Mouse (Mus musculus) heart, embryonic 10.5 days (tissue): ENCODE data around the gene Ube2h. TPM values are rescaled to one million over a fixed set of nuclear protein-coding genes. Genes with fewer than 3 reads are reported as not detected.
A peak's percentile ranks its signal among the peaks of the same experiment; 100 is the strongest.

Experiments used
- DNase-seq: peaks from one replicate; pipeline ENCODE4 v3.0.0-alpha.2; 2017; ENCODE audit warnings: low spot score
- H3K27ac ChIP-seq: fragments of 300-500 bp; sonication (generic); 2 replicates; pipeline ENCODE4 v1.5.1; 2016; ENCODE audit warnings: mild to moderate bottlenecking
- H3K27me3 ChIP-seq: fragments of 300-500 bp; sonication (generic); 2 replicates; pipeline ENCODE4 v1.6.1; 2016; ENCODE audit warnings: mild to moderate bottlenecking; ENCODE audit not compliant: poor library complexity, insufficient read depth, severe bottlenecking
- H3K36me3 ChIP-seq: fragments of 300-500 bp; sonication (generic); 2 replicates; pipeline ENCODE4 v1.6.1; 2016; ENCODE audit warnings: mild to moderate bottlenecking, moderate library complexity
- H3K4me1 ChIP-seq: fragments of 300-500 bp; sonication (generic); 2 replicates; pipeline ENCODE4 v1.6.1; 2016; ENCODE audit warnings: mild to moderate bottlenecking
- H3K4me3 ChIP-seq: fragments of 300-500 bp; sonication (generic); 2 replicates; pipeline ENCODE4 v1.5.1; 2016; ENCODE audit warnings: mild to moderate bottlenecking, moderate library complexity
- H3K9me3 ChIP-seq: fragments of 300-500 bp; sonication (generic); 2 replicates; pipeline ENCODE4 v1.6.1; 2016; ENCODE audit warnings: mild to moderate bottlenecking, moderate library complexity
- WGBS: fragments of 180-500 bp; shearing (Covaris S2); methylation state at CpG from one replicate; pipeline ENCODE4 v1.1.7; 2016; 5-methylcytosine and 5-hydroxymethylcytosine counted together
- polyA plus RNA-seq: library from polyadenylated mRNA; unstranded; fragments of >200 nt; fragmentation: Nextera tagmentation; extraction: Ambion mirVana; gene quantifications from 2 replicates; pipeline ENCODE4 v1.2.1, GENCODE M21; 2016

The Ube2h gene
- polyA plus RNA-seq, 1 experiment from 2014 or later: 51.7 TPM

GRCm38 (mm10) chr6:30231758-30232293 is 72.5 kb downstream of the Ube2h start:
- 77% methylated on average over 4 of the region's 4 CpGs for WGBS
- Histone ChIP-seq H3K4me1 (peaks cover 11% of the 10 kb centered on the region), H3K36me3 (peaks cover 32% of the 10 kb centered on the region), H3K27ac (no peak overlapping the region), H3K27me3 (no peaks in the 10 kb centered on the region), H3K9me3 (no peaks in the 10 kb centered on the region), H3K4me3 (no peak overlapping the region)
- DNase-seq: no peak

GRCm38 (mm10) chr6:30230246-30230645 is 74.1 kb downstream of the Ube2h start:
- no peaks in the 10 kb centered on the region for H3K27me3 ChIP-seq
- peak; percentile 82 for DNase-seq
- H3K4me1 ChIP-seq: peaks cover 11% of the 10 kb centered on the region
- WGBS: 49% methylated on average over 7 of the region's 7 CpGs
- H3K27ac ChIP-seq: peak overlapping the region; percentile 24; the same call in 1 of the 2 replicates
- H3K36me3 ChIP-seq: peaks cover 36% of the 10 kb centered on the region
- no peaks in the 10 kb centered on the region for H3K9me3 ChIP-seq
- no peak overlapping the region for H3K4me3 ChIP-seq

DNA sequence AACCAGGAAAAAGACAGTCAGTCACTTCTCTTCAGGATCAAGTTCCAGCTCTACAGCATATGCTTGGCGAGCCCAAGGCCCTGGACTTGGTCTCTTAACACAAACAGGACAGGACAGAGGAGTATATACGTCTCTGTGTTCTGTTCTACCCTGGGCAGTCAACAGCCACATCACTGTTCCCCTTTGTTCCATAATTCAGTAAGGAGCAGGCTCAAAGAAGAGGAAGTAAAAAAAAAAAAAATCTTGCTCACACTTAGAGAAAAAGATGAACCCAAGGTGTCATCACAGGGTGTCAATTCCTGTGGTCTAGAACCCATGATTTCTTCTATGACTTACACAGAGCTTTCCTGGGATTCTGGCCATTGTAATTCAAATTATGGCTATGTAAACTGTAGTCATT is 75.4 kb downstream of the Ube2h start:
- Histone ChIP-seq H3K27ac (no peak overlapping the region), H3K36me3 (peaks cover 39% of the 10 kb centered on the region)
- 82% methylated on average over 2 of the region's 2 CpGs for WGBS

DNA sequence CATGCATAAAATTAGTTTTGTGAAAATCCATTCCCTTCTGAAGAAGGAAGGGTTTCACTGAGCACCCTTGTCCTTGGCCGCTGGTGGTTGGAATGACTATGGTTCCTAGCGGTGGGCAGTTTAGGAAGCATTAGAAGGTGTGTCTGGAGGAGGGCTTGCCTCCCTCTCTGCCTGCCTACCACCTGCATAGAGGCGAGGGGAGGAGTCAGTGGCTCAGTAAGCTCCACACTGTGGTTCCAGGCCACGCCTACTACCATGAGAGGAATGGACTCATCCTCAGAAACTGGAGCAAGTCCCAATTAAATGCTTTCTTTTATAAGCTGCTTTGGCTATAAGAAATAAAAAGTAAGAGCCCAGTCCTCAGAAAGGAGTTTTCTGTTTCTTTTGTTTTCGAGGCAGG is 76.0 kb downstream of the Ube2h start:
- Histone ChIP-seq H3K27ac (no peak overlapping the region), H3K4me1 (peaks cover 11% of the 10 kb centered on the region), H3K9me3 (no peaks in the 10 kb centered on the region), H3K4me3 (no peak overlapping the region), H3K27me3 (no peaks in the 10 kb centered on the region), H3K36me3 (peaks cover 34% of the 10 kb centered on the region)
- DNase-seq: no peak
- WGBS: 76% methylated on average over 5 of the region's 5 CpGs

More for the DNA sequence above, 75.4 kb downstream of the Ube2h start:
- no peak for DNase-seq
- Histone ChIP-seq H3K9me3 (no peaks in the 10 kb centered on the region), H3K4me3 (no peak overlapping the region), H3K27me3 (no peaks in the 10 kb centered on the region), H3K4me1 (peaks cover 11% of the 10 kb centered on the region)

- H3K27me3 ChIP-seq: no peaks in the 10 kb centered on the region
- H3K27ac ChIP-seq: no peak overlapping the region
- WGBS: 87% methylated on average over 7 of the region's 7 CpGs
- DNase-seq: no peak
- no peak overlapping the region for H3K4me3 ChIP-seq
- H3K4me1 ChIP-seq: peaks cover 11% of the 10 kb centered on the region
- peaks cover 28% of the 10 kb centered on the region for H3K36me3 ChIP-seq
- H3K9me3 ChIP-seq: no peaks in the 10 kb centered on the region
Observed at GRCm38 (mm10) chr6:30226971-30227700, 77.2 kb downstream of the Ube2h start.

DNA sequence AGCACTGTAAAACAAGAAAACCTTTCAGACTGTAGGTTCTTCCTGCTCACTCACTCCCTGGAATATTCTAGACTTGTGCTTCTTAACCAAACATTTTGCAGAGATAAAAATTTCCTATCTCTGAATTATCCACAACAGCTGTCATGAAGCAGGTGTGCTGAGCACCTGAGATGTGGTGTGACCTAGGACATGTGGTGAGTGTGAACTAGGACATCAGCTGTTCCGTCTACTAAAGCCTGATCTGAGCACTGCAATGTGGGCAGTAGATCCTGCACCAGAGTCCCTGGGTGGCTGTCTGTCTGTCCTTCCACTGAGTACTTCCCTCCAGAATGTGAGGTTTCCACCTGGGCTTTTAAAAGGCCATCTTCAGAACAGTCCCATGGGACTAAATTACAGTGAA is 79.6 kb downstream of the Ube2h start:
- Histone ChIP-seq H3K27ac (no peak overlapping the region), H3K9me3 (no peaks in the 10 kb centered on the region), H3K36me3 (peaks cover 42% of the 10 kb centered on the region), H3K27me3 (no peaks in the 10 kb centered on the region), H3K4me1 (peaks cover 3% of the 10 kb centered on the region; the same call in 1 of the 2 replicates), H3K4me3 (no peak overlapping the region)
- DNase-seq: no peak
- WGBS: 81% methylated on average over 1 of the region's 1 CpGs

- no peaks in the 10 kb centered on the region for H3K4me1 ChIP-seq
- H3K36me3 ChIP-seq: peaks cover 64% of the 10 kb centered on the region
- no peak overlapping the region for H3K27ac ChIP-seq
- 86% methylated on average over 1 of the region's 1 CpGs for WGBS
- no peaks in the 10 kb centered on the region for H3K27me3 ChIP-seq
- no peak for DNase-seq
- no peaks in the 10 kb centered on the region for H3K9me3 ChIP-seq
- H3K4me3 ChIP-seq: no peak overlapping the region
Observed at GRCm38 (mm10) chr6:30222321-30222720, 82.0 kb downstream of the Ube2h start.

DNA sequence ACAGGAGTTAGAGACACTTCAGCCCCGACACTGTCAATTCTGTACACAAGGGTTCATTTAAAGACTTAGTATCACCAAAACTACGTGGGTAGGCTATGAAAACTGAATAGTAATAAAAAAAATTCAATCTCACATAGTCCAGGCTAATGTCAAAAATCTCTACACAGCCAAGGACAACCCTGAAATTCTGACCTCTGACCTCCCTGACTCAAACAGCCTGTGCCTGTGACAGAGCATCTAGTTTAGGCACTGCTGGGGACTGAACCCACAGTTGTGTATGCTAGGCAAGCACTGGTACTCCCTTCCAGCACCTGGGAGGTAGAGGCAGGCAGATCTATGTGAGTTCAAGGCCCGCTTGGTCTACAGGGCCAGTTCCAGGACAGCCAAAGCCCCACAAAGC is 86.8 kb downstream of the Ube2h start:
- WGBS: 90% methylated on average over 3 of the region's 3 CpGs
- no peaks in the 10 kb centered on the region for H3K9me3 ChIP-seq
- peaks cover 54% of the 10 kb centered on the region for H3K36me3 ChIP-seq
- DNase-seq: no peak
- H3K27ac ChIP-seq: no peak overlapping the region
- H3K4me3 ChIP-seq: no peak overlapping the region
- H3K27me3 ChIP-seq: no peaks in the 10 kb centered on the region
- no peaks in the 10 kb centered on the region for H3K4me1 ChIP-seq

DNA sequence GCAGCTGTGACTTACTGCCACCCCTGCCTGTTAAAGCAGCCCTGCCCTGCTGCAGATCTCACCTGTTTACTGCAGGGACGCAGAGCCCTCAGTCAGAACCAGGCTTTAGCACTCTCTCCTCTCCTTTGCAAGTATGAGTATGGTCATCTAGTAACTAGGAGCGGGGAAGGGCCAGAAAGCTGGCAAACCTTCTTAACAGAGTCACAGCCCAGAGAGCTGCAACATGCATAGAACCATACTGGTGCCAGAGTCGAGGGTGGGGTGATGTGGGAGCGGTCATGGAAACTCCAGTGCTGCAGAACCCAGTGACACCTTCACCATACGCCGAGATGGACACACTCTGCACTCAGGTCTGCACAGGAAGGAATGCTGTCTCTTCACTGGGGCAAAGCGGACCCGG is 91.9 kb downstream of the Ube2h start:
- H3K36me3 ChIP-seq: peaks cover 17% of the 10 kb centered on the region
- H3K4me3 ChIP-seq: no peak overlapping the region
- 92% methylated on average over 8 of the region's 8 CpGs for WGBS
- no peak for DNase-seq
- no peaks in the 10 kb centered on the region for H3K9me3 ChIP-seq
- H3K4me1 ChIP-seq: no peaks in the 10 kb centered on the region
- no peaks in the 10 kb centered on the region for H3K27me3 ChIP-seq
- 0 out of 2 replicates have a peak overlapping the region, but pooled peaks have one; percentile 10 for H3K27ac ChIP-seq

DNA sequence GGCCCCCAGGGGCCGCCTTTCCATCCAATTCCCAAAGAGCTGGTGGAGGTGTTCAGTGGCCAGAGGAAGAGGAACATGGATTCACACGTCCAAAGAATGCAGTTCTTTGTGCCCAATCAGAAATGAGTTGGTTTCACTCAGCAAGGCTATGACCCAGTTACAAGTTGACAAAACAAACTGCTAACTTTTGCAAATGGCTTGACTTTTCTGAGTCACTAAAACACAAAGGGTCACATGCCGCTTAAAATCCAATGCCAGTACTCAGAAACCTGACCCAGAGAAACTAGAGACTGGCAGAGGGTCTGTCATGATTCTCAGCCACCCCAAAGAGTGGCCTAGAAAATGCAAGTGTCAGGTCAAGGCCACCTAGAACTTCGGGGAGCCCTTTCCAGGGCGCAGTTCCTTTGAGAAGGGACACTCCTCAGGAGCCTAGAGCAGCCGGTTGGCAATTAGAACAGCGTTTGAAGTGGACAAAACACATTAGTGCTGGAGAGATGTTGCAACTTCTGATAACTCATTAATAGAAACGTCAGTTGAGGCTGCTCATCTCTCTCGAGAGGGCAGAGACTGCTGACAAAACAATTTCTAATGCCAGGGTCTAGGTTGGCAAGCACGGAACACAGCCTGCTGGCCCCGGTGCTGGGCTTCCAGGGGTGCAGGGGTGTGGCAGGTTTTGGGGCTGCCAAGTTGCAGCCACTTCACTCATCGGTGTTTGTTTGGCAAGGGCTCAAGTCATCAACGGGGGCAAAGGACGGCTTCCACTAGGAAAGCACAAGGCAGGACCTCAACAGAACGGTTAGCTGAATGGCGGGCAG is 92.5 kb downstream of the Ube2h start:
- 81% methylated on average over 16 of the region's 16 CpGs for WGBS
- Histone ChIP-seq H3K9me3 (no peaks in the 10 kb centered on the region), H3K27me3 (no peaks in the 10 kb centered on the region), H3K36me3 (peaks cover 15% of the 10 kb centered on the region), H3K4me3 (no peak overlapping the region), H3K27ac (peak overlapping the region; percentile 10; the same call in 1 of the 2 replicates), H3K4me1 (no peaks in the 10 kb centered on the region)
- no peak for DNase-seq

DNA sequence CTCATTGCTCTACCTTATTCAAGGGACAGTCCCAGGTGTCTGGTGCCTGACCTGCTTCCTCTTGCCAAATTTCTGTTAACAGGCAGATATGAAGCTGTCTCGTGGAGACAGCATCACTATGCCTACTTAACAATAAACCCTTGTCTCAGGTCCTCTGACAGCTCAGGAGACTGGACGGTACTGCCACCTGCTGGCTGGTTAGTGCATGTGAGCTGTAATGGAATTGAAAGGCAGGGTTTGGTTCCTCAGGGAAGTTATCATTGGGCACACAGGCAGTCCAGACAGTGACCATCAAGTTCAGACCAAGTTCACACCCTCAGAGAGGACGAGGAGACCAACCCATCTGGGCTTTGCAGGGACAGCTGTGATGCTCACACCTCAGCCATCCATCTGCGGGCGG is 93.6 kb downstream of the Ube2h start:
- no peak overlapping the region for H3K4me3 ChIP-seq
- H3K9me3 ChIP-seq: no peaks in the 10 kb centered on the region
- H3K27ac ChIP-seq: no peak overlapping the region
- H3K27me3 ChIP-seq: no peaks in the 10 kb centered on the region
- H3K36me3 ChIP-seq: peaks cover 15% of the 10 kb centered on the region
- WGBS: 34% methylated on average over 5 of the region's 5 CpGs
- DNase-seq: peak; percentile 88
- H3K4me1 ChIP-seq: peaks cover 2% of the 10 kb centered on the region

GRCm38 (mm10) chr6:30208844-30209243 is 95.5 kb downstream of the Ube2h start:
- no peak overlapping the region for H3K27ac ChIP-seq
- 63% methylated on average over 4 of the region's 4 CpGs for WGBS

More at GRCm38 (mm10) chr6:30208844-30209243, 95.5 kb downstream of the Ube2h start:
- H3K27me3 ChIP-seq: no peaks in the 10 kb centered on the region
- H3K4me3 ChIP-seq: no peak overlapping the region
- DNase-seq: no peak
- H3K9me3 ChIP-seq: no peaks in the 10 kb centered on the region
- peaks cover 10% of the 10 kb centered on the region for H3K4me1 ChIP-seq
- H3K36me3 ChIP-seq: peaks cover 5% of the 10 kb centered on the region; the same call in 1 of the 2 replicates
